Mouse (Mus musculus): Measurements from ENCODE around the gene Gm5478. TPM values are rescaled to one million over a fixed set of nuclear protein-coding genes. Genes with fewer than 3 reads are reported as not detected.
"Not testable (repeated sequence)": the region's sequence is repeated elsewhere in the genome, so short reads cannot be mapped to it uniquely, and the experiment has no call there.

Gene Gm5478
- polyA plus RNA-seq (2015; fragmentation: Nextera tagmentation; extraction: Ambion mirVana): 0.08 TPM in 1 of 2 replicates, not detected in the other

DNA sequence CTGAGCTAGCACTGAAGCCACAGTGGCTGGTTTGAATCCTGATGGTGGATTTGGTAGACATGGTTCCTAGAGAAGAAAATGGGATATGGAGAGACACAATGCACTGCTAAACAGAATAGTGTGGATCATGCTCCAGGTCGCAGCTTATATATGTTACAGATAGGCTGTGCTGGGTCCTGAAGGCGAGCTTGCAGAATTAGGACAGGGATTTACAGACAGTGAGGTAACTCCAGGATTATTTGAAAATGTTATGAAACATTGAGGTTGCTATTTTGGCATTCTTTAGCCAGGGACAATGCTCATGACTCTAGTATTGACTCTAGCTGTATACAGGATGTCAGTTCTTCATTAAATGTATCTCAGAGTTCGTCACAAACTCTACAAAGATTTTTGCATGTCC is at the start of gene Gm5478:
Gm5478 (minus strand) TSS at position 101 of the 400 bp plus-strand sequence.
- no peaks in the 10 kb centered on the region for H3K36me3 ChIP-seq
- no peak for ATAC-seq (ENCODE audit: insufficient read depth, low FRiP score, low read depth)
- H3K27me3 ChIP-seq (replicated peaks): no peaks in the 10 kb centered on the region
- WGBS: 72% methylated on average over 3 of the region's 3 CpGs
- no peaks in the 10 kb centered on the region for H3K9me3 ChIP-seq
- H3K27ac ChIP-seq: no peak within 1 kb of the TSS
- no peak within 1 kb of the TSS for H3K4me2 ChIP-seq
- H3K9ac ChIP-seq: no peak within 1 kb of the TSS
- no peak within 1 kb of the TSS for H3K4me3 ChIP-seq (replicated peaks)
- H3K4me1 ChIP-seq: no peaks in the 10 kb centered on the region

DNA sequence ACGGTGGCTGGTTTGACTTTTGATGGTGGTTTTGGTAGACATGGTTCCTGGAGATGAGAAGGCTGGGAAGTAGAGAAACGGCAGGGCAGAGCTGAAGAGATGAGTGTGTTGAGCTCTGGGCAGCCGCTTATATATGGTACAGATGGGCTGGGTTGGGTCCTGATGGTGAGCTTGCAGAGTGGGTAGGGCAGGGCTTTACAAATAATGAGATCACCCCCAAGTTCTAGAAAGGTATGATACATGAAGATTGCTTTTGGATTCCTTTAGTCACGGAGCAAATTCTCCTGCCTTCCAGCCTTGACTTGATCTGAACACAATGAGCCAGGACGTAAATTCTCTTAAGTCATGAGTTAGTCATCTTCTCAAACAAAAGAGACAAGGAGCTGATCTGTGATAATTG is 47.0 kb upstream of the Gm5478 start, which contains the start of gene Krt6a:
Krt6a (minus strand) TSS at position 101 of the 400 bp plus-strand sequence.
- Histone ChIP-seq H3K4me3 (replicated peaks) (no peak within 1 kb of the TSS), H3K36me3 (no peaks in the 10 kb centered on the region), H3K4me1 (no peaks in the 10 kb centered on the region), H3K9me3 (no peaks in the 10 kb centered on the region), H3K9ac (no peak within 1 kb of the TSS), H3K4me2 (no peak within 1 kb of the TSS), H3K27me3 (replicated peaks) (no peaks in the 10 kb centered on the region), H3K27ac (no peak within 1 kb of the TSS)
- 78% methylated on average over 5 of the region's 5 CpGs for WGBS
- no peak for ATAC-seq (ENCODE audit: insufficient read depth, low FRiP score, low read depth)

DNA sequence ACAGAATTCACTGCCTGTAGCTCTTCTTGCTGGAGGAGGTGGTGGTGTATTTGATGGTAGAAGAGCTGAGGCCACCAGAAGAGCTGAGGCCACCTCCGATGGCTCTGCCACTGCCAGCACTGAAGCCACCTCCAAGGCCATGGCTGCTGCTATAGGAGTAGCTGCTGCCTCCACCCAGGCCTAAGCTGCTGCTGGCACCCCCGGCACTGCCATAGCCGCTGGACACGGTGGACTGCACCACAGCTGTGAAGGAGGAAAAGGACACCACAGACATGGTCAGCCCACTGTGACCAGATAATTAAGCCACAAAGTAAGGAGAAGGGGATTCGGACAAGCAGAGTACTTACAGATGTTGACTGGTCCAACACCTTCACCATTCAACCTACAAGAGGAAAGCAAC is 43.3 kb upstream of the Gm5478 start:
- not testable (repeated sequence) for ATAC-seq (ENCODE audit: insufficient read depth, low FRiP score, low read depth); H3K36me3 ChIP-seq
- 94% methylated on average over 5 of the region's 5 CpGs for WGBS

GRCm38 (mm10) chr15:101688161-101688560 is 41.0 kb upstream of the Gm5478 start:
- no peak overlapping the region for H3K27ac ChIP-seq
- WGBS: 63% methylated on average over 2 of the region's 2 CpGs

More for the DNA sequence above, 43.3 kb upstream of the Gm5478 start:
- H3K4me1 ChIP-seq; H3K4me3 ChIP-seq (replicated peaks); H3K4me2 ChIP-seq; H3K9me3 ChIP-seq; H3K27me3 ChIP-seq (replicated peaks); H3K9ac ChIP-seq; H3K27ac ChIP-seq: not testable (repeated sequence)

DNA sequence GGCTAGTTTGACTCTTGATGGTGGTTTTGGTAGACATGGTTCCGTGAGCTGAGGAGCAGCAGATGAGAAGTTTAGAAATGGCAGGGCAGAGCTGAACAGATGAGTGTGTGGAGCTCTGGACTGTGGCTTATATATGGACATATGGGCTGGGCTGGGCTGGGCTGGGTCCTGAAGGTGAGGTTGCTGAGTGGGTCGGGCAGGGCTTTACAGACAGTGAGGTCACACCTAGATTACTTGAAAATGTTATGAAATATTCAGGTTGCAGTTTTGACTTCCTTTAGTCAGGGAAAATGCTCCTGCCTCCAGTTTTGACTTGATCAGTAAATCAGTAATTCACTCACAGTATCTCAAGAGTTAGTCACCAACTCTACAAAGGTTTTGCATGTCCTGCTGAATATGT is 33.0 kb upstream of the Gm5478 start, which contains the start of gene Krt6b:
Krt6b (minus strand) TSS at position 101 of the 400 bp plus-strand sequence.
- H3K4me3 ChIP-seq (replicated peaks): no peak within 1 kb of the TSS
- WGBS: 55% methylated on average over 2 of the region's 2 CpGs

More at GRCm38 (mm10) chr15:101688161-101688560, 41.0 kb upstream of the Gm5478 start:
- H3K4me1 ChIP-seq: no peaks in the 10 kb centered on the region
- H3K9me3 ChIP-seq: no peaks in the 10 kb centered on the region
- ATAC-seq (ENCODE audit: insufficient read depth, low FRiP score, low read depth): no peak
- no peaks in the 10 kb centered on the region for H3K36me3 ChIP-seq
- H3K9ac ChIP-seq: no peak overlapping the region
- no peak overlapping the region for H3K4me2 ChIP-seq
- no peaks in the 10 kb centered on the region for H3K27me3 ChIP-seq (replicated peaks)
- no peak overlapping the region for H3K4me3 ChIP-seq (replicated peaks)

DNA sequence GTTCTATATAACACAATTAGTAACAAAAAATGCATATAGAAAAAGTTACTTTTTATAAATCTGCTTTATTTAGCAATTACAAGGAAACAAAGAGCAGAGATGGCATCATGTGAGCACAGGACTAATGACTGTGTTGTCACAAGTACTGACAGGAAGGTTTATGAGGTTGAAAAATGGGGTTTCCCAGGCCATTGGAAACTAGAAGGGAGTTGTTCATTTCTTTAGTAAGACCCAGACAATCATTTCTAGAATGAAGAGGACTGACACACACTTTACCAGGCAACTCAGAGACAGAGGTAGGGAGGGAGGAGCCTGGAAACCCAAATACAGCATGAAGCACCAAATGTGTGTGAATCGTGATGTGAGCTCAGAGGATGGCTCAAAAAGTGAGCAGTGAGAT is 28.8 kb upstream of the Gm5478 start:
- Histone ChIP-seq H3K9ac (no peak overlapping the region), H3K27ac (no peak overlapping the region), H3K9me3 (no peaks in the 10 kb centered on the region), H3K4me1 (no peaks in the 10 kb centered on the region), H3K27me3 (replicated peaks) (no peaks in the 10 kb centered on the region), H3K36me3 (no peaks in the 10 kb centered on the region), H3K4me2 (no peak overlapping the region), H3K4me3 (replicated peaks) (no peak overlapping the region)
- 76% methylated on average over 1 of the region's 1 CpGs for WGBS
- ATAC-seq (ENCODE audit: insufficient read depth, low FRiP score, low read depth): no peak

More for the DNA sequence above, 33.0 kb upstream of the Gm5478 start, which contains the start of gene Krt6b:
- Histone ChIP-seq H3K27me3 (replicated peaks) (no peaks in the 10 kb centered on the region), H3K9ac (no peak within 1 kb of the TSS), H3K4me1 (no peaks in the 10 kb centered on the region), H3K27ac (no peak within 1 kb of the TSS), H3K36me3 (no peaks in the 10 kb centered on the region), H3K4me2 (no peak within 1 kb of the TSS), H3K9me3 (no peaks in the 10 kb centered on the region)
- no peak for ATAC-seq (ENCODE audit: insufficient read depth, low FRiP score, low read depth)

DNA sequence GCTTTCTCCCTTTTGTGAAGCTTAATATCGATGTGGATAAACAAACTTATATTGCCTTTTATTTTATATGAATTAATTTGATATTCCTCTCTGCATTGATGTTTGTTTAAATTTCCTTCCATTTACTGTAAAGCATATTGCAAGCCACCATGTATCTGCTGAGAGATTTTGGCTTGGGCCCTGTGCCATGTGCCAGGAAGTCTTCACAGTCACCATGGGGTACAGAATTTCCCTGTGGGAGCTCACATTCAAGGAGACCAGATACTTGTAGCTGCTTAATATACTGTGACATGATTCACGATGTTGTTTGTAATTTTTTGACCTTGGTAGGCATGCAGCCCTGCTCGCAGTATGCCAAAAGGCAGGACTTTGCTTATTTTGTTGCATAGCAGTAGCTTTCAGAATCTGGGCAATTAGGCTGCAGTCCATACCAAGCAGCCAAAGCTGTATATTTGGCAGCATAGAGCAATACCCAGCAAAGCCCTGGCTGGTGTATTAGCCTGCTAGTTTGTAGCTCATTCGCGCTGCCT is 5.6 kb upstream of the Gm5478 start:
- no peak for ATAC-seq (ENCODE audit: insufficient read depth, low FRiP score, low read depth)
- Histone ChIP-seq H3K36me3 (no peaks in the 10 kb centered on the region), H3K4me2 (no peak overlapping the region), H3K4me3 (replicated peaks) (no peak overlapping the region), H3K9me3 (no peaks in the 10 kb centered on the region), H3K27me3 (replicated peaks) (no peaks in the 10 kb centered on the region), H3K9ac (no peak overlapping the region), H3K4me1 (no peaks in the 10 kb centered on the region), H3K27ac (no peak overlapping the region)
- 87% methylated on average over 5 of the region's 5 CpGs for WGBS

GRCm38 (mm10) chr15:101627884-101628283 is 19.3 kb downstream of the Gm5478 start, which contains the start of gene Gm5414:
Gene Gm5414, minus strand, starts transcription at chr15:101628188.
- Histone ChIP-seq H3K9ac (no peak within 1 kb of the TSS), H3K27me3 (replicated peaks) (no peaks in the 10 kb centered on the region), H3K4me3 (replicated peaks) (no peak within 1 kb of the TSS), H3K27ac (no peak within 1 kb of the TSS), H3K9me3 (no peaks in the 10 kb centered on the region), H3K4me1 (no peaks in the 10 kb centered on the region), H3K36me3 (no peaks in the 10 kb centered on the region), H3K4me2 (no peak within 1 kb of the TSS)
- WGBS: 72% methylated on average over 2 of the region's 2 CpGs
- no peak for ATAC-seq (ENCODE audit: insufficient read depth, low FRiP score, low read depth)

DNA sequence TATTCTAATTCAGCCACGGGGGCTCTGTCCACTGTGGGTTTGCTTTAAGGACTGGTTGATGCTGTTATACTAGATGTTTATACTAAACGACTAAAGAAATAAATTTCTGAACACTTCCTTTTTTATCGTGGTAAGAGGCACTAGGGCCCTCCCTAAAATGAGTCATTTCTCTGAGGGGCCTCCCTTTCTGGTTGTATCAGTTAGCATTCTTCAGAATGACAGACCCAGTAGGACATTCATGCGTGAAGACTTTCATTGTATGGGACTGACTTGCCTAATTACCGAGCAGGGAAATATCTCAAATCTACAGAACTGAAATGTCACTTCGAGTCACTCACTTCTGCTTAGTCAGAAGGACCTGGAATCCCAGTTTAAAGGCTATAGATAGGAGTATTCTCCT is 48.1 kb downstream of the Gm5478 start:
- H3K36me3 ChIP-seq: no peaks in the 10 kb centered on the region
- no peak overlapping the region for H3K9ac ChIP-seq
- H3K9me3 ChIP-seq: no peaks in the 10 kb centered on the region
- WGBS: 36% methylated on average over 6 of the region's 6 CpGs
- H3K4me1 ChIP-seq: no peaks in the 10 kb centered on the region
- no peak overlapping the region for H3K4me3 ChIP-seq (replicated peaks)
- ATAC-seq (ENCODE audit: insufficient read depth, low FRiP score, low read depth): no peak
- H3K27ac ChIP-seq: no peak overlapping the region
- no peaks in the 10 kb centered on the region for H3K27me3 ChIP-seq (replicated peaks)
- no peak overlapping the region for H3K4me2 ChIP-seq

Small RNA genes lying within 50 kb of the gene (microRNA-seq; reads per million reads assigned to microRNA genes)
- gene Gm44342 (not detected), gene Gm44383 (not detected), gene Gm44479 (not detected)

Other genes with a start within 250 kb of the Gm5478 start
- gene Krt7, start 236.3 kb downstream of the Gm5478 start, polyA plus RNA-seq (2015; fragmentation: Nextera tagmentation; extraction: Ambion mirVana): 172 and 231 TPM in 2 replicates
- 0.24 and 0.40 TPM in 2 replicates for gene Krt87, start 208.6 kb downstream of the Gm5478 start, polyA plus RNA-seq (2015; fragmentation: Nextera tagmentation; extraction: Ambion mirVana)
- gene Krt88, start 199.6 kb downstream of the Gm5478 start, polyA plus RNA-seq (2015; fragmentation: Nextera tagmentation; extraction: Ambion mirVana): 0.14 TPM in 1 of 2 replicates, not detected in the other
- gene Krt81, start 183.6 kb downstream of the Gm5478 start, polyA plus RNA-seq (2015; fragmentation: Nextera tagmentation; extraction: Ambion mirVana): not detected in 2 replicates
- gene Krt86, start 173.9 kb downstream of the Gm5478 start, polyA plus RNA-seq (2015; fragmentation: Nextera tagmentation; extraction: Ambion mirVana): 0.06 TPM in 1 of 2 replicates, not detected in the other
- 0.10 and 0.30 TPM in 2 replicates for gene Krt83, start 155.9 kb downstream of the Gm5478 start, polyA plus RNA-seq (2015; fragmentation: Nextera tagmentation; extraction: Ambion mirVana)
- gene Gm49425, start 130.1 kb downstream of the Gm5478 start, polyA plus RNA-seq (2015; fragmentation: Nextera tagmentation; extraction: Ambion mirVana): not detected in 2 replicates
- not detected in 2 replicates for gene Krt84, start 114.6 kb downstream of the Gm5478 start, polyA plus RNA-seq (2015; fragmentation: Nextera tagmentation; extraction: Ambion mirVana)
- not detected in 2 replicates for gene Krt82, start 96.7 kb downstream of the Gm5478 start, polyA plus RNA-seq (2015; fragmentation: Nextera tagmentation; extraction: Ambion mirVana)
- gene Krt90, start 84.4 kb downstream of the Gm5478 start, polyA plus RNA-seq (2015; fragmentation: Nextera tagmentation; extraction: Ambion mirVana): 0.10 and 0.19 TPM in 2 replicates
- gene Krt75, start 73.5 kb downstream of the Gm5478 start, polyA plus RNA-seq (2015; fragmentation: Nextera tagmentation; extraction: Ambion mirVana): 0.21 and 0.34 TPM in 2 replicates
- gene Gm5414, start 19.2 kb downstream of the Gm5478 start, polyA plus RNA-seq (2015; fragmentation: Nextera tagmentation; extraction: Ambion mirVana): not detected in 2 replicates
- 1.4 and 3.4 TPM in 2 replicates for gene Krt6b, start 32.9 kb upstream of the Gm5478 start, polyA plus RNA-seq (2015; fragmentation: Nextera tagmentation; extraction: Ambion mirVana)
- gene Krt6a, start 46.9 kb upstream of the Gm5478 start, polyA plus RNA-seq (2015; fragmentation: Nextera tagmentation; extraction: Ambion mirVana): 90.3 and 179 TPM in 2 replicates
- 187 and 301 TPM in 2 replicates for gene Krt5, start 65.5 kb upstream of the Gm5478 start, polyA plus RNA-seq (2015; fragmentation: Nextera tagmentation; extraction: Ambion mirVana)
- not detected in 2 replicates for gene Krt71, start 95.7 kb upstream of the Gm5478 start, polyA plus RNA-seq (2015; fragmentation: Nextera tagmentation; extraction: Ambion mirVana)
- gene Krt72, start 139.1 kb upstream of the Gm5478 start, polyA plus RNA-seq (2015; fragmentation: Nextera tagmentation; extraction: Ambion mirVana): not detected in 2 replicates
- not detected in 2 replicates for gene Krt73, start 155.0 kb upstream of the Gm5478 start, polyA plus RNA-seq (2015; fragmentation: Nextera tagmentation; extraction: Ambion mirVana)
- not detected in 2 replicates for gene Krt2, start 170.8 kb upstream of the Gm5478 start, polyA plus RNA-seq (2015; fragmentation: Nextera tagmentation; extraction: Ambion mirVana)
- gene Krt1, start 203.4 kb upstream of the Gm5478 start, polyA plus RNA-seq (2015; fragmentation: Nextera tagmentation; extraction: Ambion mirVana): 1.8 and 2.7 TPM in 2 replicates
- 0.06 and 0.14 TPM in 2 replicates for gene Krt77, start 222.3 kb upstream of the Gm5478 start, polyA plus RNA-seq (2015; fragmentation: Nextera tagmentation; extraction: Ambion mirVana)
- not detected in 2 replicates for gene Krt76, start 245.5 kb upstream of the Gm5478 start, polyA plus RNA-seq (2015; fragmentation: Nextera tagmentation; extraction: Ambion mirVana)